Mouse (Mus musculus) stomach, postnatal 0 days (tissue): ENCODE data around the gene Serpina3g. TPM values are rescaled to one million over a fixed set of nuclear protein-coding genes. Genes with fewer than 3 reads are reported as not detected.

Experiments
- ATAC-seq: fragments of 200-750 bp; cut with Nextera tagmentation; 2 replicates; pipeline ENCODE4 v1.8.0; 2017; ENCODE audit not compliant: low FRiP score, low TSS enrichment
- DNase-seq: peaks from one replicate; pipeline ENCODE4 v3.0.0-alpha.2; 2016; ENCODE audit warnings: low spot score
- H3K27ac ChIP-seq: fragments of 300-500 bp; sonication (generic); replicated peaks from 2 replicates; pipeline ENCODE4 v1.5.1; 2014; ENCODE audit warnings: mild to moderate bottlenecking, control low read depth
- H3K27me3 ChIP-seq: fragments of 300-500 bp; sonication (generic); 2 replicates; pipeline ENCODE4 v1.6.1; 2014; ENCODE audit warnings: low read length; ENCODE audit not compliant: control insufficient read depth, insufficient read depth
- H3K36me3 ChIP-seq: fragments of 300-500 bp; sonication (generic); 2 replicates; pipeline ENCODE4 v1.6.1; 2014; ENCODE audit warnings: low read length, mixed read lengths; ENCODE audit not compliant: control insufficient read depth, insufficient read depth
- H3K4me1 ChIP-seq: fragments of 300-500 bp; sonication (generic); replicated peaks from 2 replicates; pipeline ENCODE4 v1.6.1; 2014; ENCODE audit warnings: antibody characterized with exemption; ENCODE audit not compliant: control insufficient read depth, insufficient read depth
- H3K4me2 ChIP-seq: fragments of 300-500 bp; sonication (generic); replicated peaks from 2 replicates; pipeline ENCODE4 v1.6.1; 2014; ENCODE audit warnings: low read depth, mild to moderate bottlenecking, control low read depth, moderate library complexity
- H3K4me3 ChIP-seq: fragments of 300-500 bp; sonication (generic); 2 replicates; pipeline ENCODE4 v1.5.1; 2014; ENCODE audit warnings: low read depth, low read length, control low read depth
- H3K9ac ChIP-seq: fragments of 300-500 bp; sonication (generic); 2 replicates; pipeline ENCODE4 v1.6.1; 2014; ENCODE audit warnings: mild to moderate bottlenecking, low read length, control low read depth, mixed read lengths
- H3K9me3 ChIP-seq: fragments of 300-500 bp; sonication (generic); 2 replicates; pipeline ENCODE4 v1.6.1; 2016; ENCODE audit warnings: low read length; ENCODE audit not compliant: control insufficient read depth
- CTCF ChIP-seq: IDR thresholded peaks from 2 replicates; pipeline ENCODE4 v1.5.1; 2016; ENCODE audit warnings: antibody characterized with exemption, low read depth, mild to moderate bottlenecking, moderate library complexity
- EP300 ChIP-seq: optimal IDR thresholded peaks from 2 replicates; pipeline ENCODE3; 2016; ENCODE audit warnings: antibody characterized with exemption
- WGBS: fragments of 180-500 bp; shearing (Covaris S2); extraction: QIAGEN DNeasy Blood & Tissue Kit; methylation state at CpG from one replicate; pipeline ENCODE4 v1.1.7; 2014; 5-methylcytosine and 5-hydroxymethylcytosine counted together
- polyA plus RNA-seq: library from polyadenylated mRNA; unstranded; fragments of >200 nt; fragmentation: Nextera tagmentation; extraction: Ambion mirVana; gene quantifications from 2 replicates; pipeline ENCODE4 v1.2.1, GENCODE M21; 2015

The Serpina3g gene
- 2.4 and 5.8 TPM in 2 replicates for polyA plus RNA-seq

- Histone ChIP-seq H3K27me3 (no peaks in the 10 kb centered on the region), H3K4me2 (no peak within 1 kb of the TSS), H3K36me3 (no peaks in the 10 kb centered on the region), H3K9ac (no peak within 1 kb of the TSS), H3K27ac (no peak within 1 kb of the TSS), H3K9me3 (no peaks in the 10 kb centered on the region), H3K4me1 (no peaks in the 10 kb centered on the region), H3K4me3 (no peak within 1 kb of the TSS)
- no peak for DNase-seq
- ATAC-seq = no peak
- TF ChIP-seq EP300 = no peak
- TF ChIP-seq CTCF = no peak
- WGBS = 31% methylated on average over 5 of the region's 5 CpGs
Observed at GRCm38 (mm10) chr12:104235915-104236314, at the start of gene Serpina3g. Gene Serpina3g (plus strand): TSS chr12:104236245.

DNA sequence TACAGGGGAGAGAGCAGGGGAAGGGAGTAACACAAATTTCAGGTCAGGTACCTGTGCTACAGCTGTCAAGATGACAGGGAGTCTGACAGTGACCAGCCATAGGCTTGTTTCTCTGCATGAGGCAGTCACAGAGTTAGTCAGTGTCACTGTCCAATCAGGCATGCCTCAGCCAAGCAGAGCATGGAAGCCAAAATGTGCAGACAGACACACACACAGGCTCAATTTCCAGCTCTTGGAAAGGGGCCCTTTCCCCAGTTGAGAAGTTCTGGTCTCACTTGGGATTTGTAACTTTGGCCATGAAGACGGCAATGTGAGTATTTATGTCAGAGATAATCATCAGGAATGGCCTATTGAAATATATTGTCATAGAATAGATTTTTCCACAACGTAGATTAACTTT is 46.8 kb upstream of the Serpina3g start:
- 60% methylated on average over 2 of the region's 2 CpGs for WGBS
- no peaks in the 10 kb centered on the region for H3K4me1 ChIP-seq
- H3K9me3 ChIP-seq = no peaks in the 10 kb centered on the region
- DNase-seq (no peak), ATAC-seq (no peak)
- no peak overlapping the region for H3K27ac ChIP-seq
- no peak overlapping the region for H3K4me2 ChIP-seq
- H3K27me3 ChIP-seq = no peaks in the 10 kb centered on the region
- H3K4me3 ChIP-seq = no peak overlapping the region
- TF ChIP-seq EP300 = no peak
- H3K36me3 ChIP-seq = no peaks in the 10 kb centered on the region
- no peak overlapping the region for H3K9ac ChIP-seq

DNA sequence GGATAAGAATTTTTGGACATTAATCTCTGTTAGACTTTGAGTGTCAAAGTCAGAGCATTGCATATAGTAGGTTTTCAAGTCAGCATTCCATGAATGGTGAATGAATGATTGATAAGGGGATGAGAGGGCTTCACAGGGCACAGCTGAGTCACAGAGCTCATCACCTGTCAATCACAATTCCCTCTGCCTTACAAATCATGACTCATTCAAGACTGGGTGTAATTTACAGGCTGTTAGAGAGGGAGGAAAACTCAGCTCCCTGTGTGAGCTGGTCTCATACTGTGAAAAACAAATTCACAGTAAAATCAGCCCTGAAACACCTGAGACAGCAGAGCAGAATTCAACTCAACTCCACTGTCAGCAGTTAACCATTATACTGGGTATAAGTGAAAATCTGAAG is 45.2 kb upstream of the Serpina3g start:
- ATAC-seq (no peak), DNase-seq (no peak)
- H3K4me1 ChIP-seq = no peaks in the 10 kb centered on the region
- H3K36me3 ChIP-seq = no peaks in the 10 kb centered on the region
- H3K9ac ChIP-seq = no peak overlapping the region
- H3K4me3 ChIP-seq = no peak overlapping the region
- H3K9me3 ChIP-seq = no peaks in the 10 kb centered on the region
- no peaks in the 10 kb centered on the region for H3K27me3 ChIP-seq
- TF ChIP-seq EP300 (no peak), CTCF (no peak)
- H3K27ac ChIP-seq = no peak overlapping the region
- H3K4me2 ChIP-seq = no peak overlapping the region

- Histone ChIP-seq H3K9me3 (no peaks in the 10 kb centered on the region), H3K36me3 (no peaks in the 10 kb centered on the region), H3K4me1 (no peaks in the 10 kb centered on the region), H3K4me3 (no peak overlapping the region), H3K4me2 (no peak overlapping the region), H3K27ac (no peak overlapping the region), H3K27me3 (no peaks in the 10 kb centered on the region), H3K9ac (no peak overlapping the region)
- 76% methylated on average over 4 of the region's 4 CpGs for WGBS
- ATAC-seq (no peak), DNase-seq (no peak)
- TF ChIP-seq CTCF = peak; percentile 59
- TF ChIP-seq EP300 = no peak
Observed at GRCm38 (mm10) chr12:104209149-104209548, 26.9 kb upstream of the Serpina3g start.

- Histone ChIP-seq H3K9ac (no peak overlapping the region), H3K4me1 (no peaks in the 10 kb centered on the region), H3K4me3 (no peak overlapping the region), H3K36me3 (no peaks in the 10 kb centered on the region), H3K27me3 (no peaks in the 10 kb centered on the region), H3K4me2 (no peak overlapping the region), H3K27ac (no peak overlapping the region), H3K9me3 (no peaks in the 10 kb centered on the region)
- ATAC-seq (no peak), DNase-seq (no peak)
- TF ChIP-seq CTCF (no peak), EP300 (no peak)
- 97% methylated on average over 2 of the region's 2 CpGs for WGBS
Observed at GRCm38 (mm10) chr12:104209802-104210201, 26.2 kb upstream of the Serpina3g start.

DNA sequence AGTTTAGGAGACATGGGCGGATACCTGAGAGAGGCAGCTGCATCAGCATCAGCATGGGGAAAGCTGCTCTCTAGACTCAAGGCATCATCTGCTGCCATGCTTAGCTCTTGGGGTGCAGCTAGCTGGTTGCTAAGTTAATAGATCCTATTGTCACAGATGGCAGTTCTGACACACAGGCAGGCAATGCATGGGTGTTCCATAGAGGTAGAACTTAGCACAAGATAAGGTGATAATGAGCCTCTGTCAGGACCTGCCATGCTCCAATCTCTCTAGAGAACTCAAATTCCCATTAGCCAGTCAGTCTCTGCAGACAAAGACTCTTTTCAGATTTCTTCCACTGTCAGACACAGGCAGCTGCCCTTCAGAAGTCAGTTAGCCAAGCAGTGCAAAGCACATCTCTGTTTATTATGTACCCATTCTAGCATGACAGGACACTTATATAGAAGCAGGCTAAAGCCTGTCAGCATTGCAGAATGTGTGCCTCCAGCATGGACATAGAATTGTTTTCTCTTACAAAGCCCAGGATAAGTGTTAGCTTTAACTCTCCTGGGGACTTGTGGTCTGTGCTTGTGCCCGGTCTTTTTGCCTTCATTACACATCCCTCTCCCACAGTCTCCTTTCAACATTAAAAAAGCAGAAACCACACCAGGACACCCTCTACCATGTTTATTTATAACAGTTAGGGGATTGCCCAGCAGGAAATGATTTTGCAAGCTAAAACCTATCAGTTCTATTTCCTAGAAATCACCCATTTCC is 22.2 kb upstream of the Serpina3g start:
- no peak overlapping the region for H3K27ac ChIP-seq
- H3K4me2 ChIP-seq = no peak overlapping the region
- no peaks in the 10 kb centered on the region for H3K4me1 ChIP-seq
- H3K4me3 ChIP-seq = no peak overlapping the region
- H3K27me3 ChIP-seq = no peaks in the 10 kb centered on the region
- H3K9ac ChIP-seq = no peak overlapping the region
- ATAC-seq (no peak), DNase-seq (no peak)
- TF ChIP-seq EP300 (no peak), CTCF (no peak)
- no peaks in the 10 kb centered on the region for H3K36me3 ChIP-seq
- no peaks in the 10 kb centered on the region for H3K9me3 ChIP-seq
- WGBS = 62% methylated on average over 2 of the region's 2 CpGs
